In the genomic region with DNA sequence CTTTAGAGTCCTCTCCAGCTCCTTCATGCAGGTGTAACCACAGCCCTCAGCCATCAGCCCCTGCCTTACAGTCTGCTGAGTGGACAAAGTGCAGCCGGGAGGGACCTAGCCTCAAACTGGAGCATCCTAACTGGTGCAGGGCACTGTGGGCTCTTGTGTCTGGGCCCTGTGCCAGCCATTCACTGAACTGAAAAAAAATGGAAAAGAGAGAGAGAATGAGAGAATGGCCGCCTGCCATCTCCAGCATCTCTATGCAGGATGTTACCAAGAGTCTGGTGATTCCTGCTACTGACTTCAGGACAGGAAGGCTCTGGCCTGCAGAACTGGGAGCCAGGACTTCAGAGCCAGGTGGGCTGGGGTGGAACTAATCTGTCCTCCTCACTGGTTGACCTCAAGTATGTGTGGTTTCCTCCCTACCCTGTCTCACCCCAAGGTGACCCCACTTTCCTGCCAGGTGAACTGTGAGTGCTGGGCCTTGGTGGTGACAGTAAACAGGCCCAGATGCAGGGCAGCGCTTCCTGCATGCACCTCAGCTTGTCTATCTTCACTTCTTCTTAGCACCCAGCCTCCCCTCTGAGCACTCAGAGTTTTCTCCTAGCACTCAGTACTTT, we compare ENCODE assay signal across 8 mouse cellular contexts. TPM values are rescaled to one million over a fixed set of nuclear protein-coding genes. Genes with fewer than 3 reads are reported as not detected.
DNase-seq lines count a peak whose midpoint lies in the region; ATAC-seq and TF ChIP-seq lines count a peak whose summit lies in the region.

No protein-coding gene starts in this region.

- no peak for TF ChIP-seq POLR2A in myocyte (IDR thresholded peaks at IDR 0.05; ENCODE audit: insufficient read length, low read depth)

- no peak overlapping the region for H3ac ChIP-seq in myocyte (ENCODE audit: control insufficient read depth, insufficient read length)

- H3K27ac ChIP-seq in heart, embryonic 15.5 days = peak overlapping the region; percentile 40
- peak overlapping the region; percentile 82 for H3K27ac ChIP-seq in hindbrain, embryonic 13.5 days

- 20% methylated on average over 3 of the region's 3 CpGs for WGBS in heart, embryonic 15.5 days
- WGBS in hindbrain, embryonic 13.5 days = 45% methylated on average over 3 of the region's 3 CpGs

- peaks cover 49% of the 10 kb centered on the region for H3K4me1 ChIP-seq in heart, embryonic 15.5 days (replicated peaks)
- peaks cover 42% of the 10 kb centered on the region for H3K4me1 ChIP-seq in hindbrain, embryonic 13.5 days (replicated peaks)

- no peak overlapping the region for H3K4me3 ChIP-seq in heart, embryonic 15.5 days
- no peak overlapping the region for H3K4me3 ChIP-seq in hindbrain, embryonic 13.5 days
- no peak overlapping the region for H3K4me3 ChIP-seq in myocyte

- ATAC-seq in heart, embryonic 15.5 days (replicated peaks; ENCODE audit: insufficient number of reproducible peaks, insufficient read depth, low FRiP score, low read depth) = peak; percentile 43; the same call in 1 of the 2 replicates
- ATAC-seq in hindbrain, embryonic 13.5 days (ENCODE audit: low FRiP score) = peak; percentile 82

- H3K79me2 ChIP-seq in myocyte (ENCODE audit: control insufficient read depth, insufficient read depth) = peaks cover 83% of the 10 kb centered on the region

- no peaks in the 10 kb centered on the region for H3K9me3 ChIP-seq in heart, embryonic 15.5 days (replicated peaks)
- H3K9me3 ChIP-seq in hindbrain, embryonic 13.5 days = no peaks in the 10 kb centered on the region

- DNase-seq in heart, adult 18-20 months = no peak
- DNase-seq in 3134 (ENCODE audit: extremely low read depth, insufficient read length, low spot score) = peak; percentile 79
- DNase-seq in cerebellum, adult 9-10 months = peak; percentile 17
- DNase-seq in adrenal gland, postnatal 10 days = no peak
- no peak for DNase-seq in ovary, adult 18-20 months (ENCODE audit: low spot score)

- no peaks in the 10 kb centered on the region for H3K36me3 ChIP-seq in heart, embryonic 15.5 days
- 0 out of 2 replicates have a peak, but pooled peaks cover 3% of the 10 kb centered on the region for H3K36me3 ChIP-seq in hindbrain, embryonic 13.5 days
- peaks cover 4% of the 10 kb centered on the region for H3K36me3 ChIP-seq in myocyte (ENCODE audit: control insufficient read depth, insufficient read depth)

- H3K27me3 ChIP-seq in heart, embryonic 15.5 days = no peaks in the 10 kb centered on the region
- H3K27me3 ChIP-seq in hindbrain, embryonic 13.5 days = no peaks in the 10 kb centered on the region
- no peaks in the 10 kb centered on the region for H3K27me3 ChIP-seq in myocyte (ENCODE audit: control insufficient read depth, insufficient read depth, insufficient read length)

- no peak overlapping the region for H3K9ac ChIP-seq in heart, embryonic 15.5 days
- H3K9ac ChIP-seq in hindbrain, embryonic 13.5 days = no peak overlapping the region

- H3K4me2 ChIP-seq in heart, embryonic 15.5 days = no peak overlapping the region
- H3K4me2 ChIP-seq in hindbrain, embryonic 13.5 days = no peak overlapping the region
- H3K4me2 ChIP-seq in myocyte (ENCODE audit: low read depth) = peak overlapping the region; percentile 22

TF ChIP-seq in myocyte, 11 proteins besides CTCF, POLR2A, EP300 and RAD21:
- TF ChIP-seq USF1 (IDR thresholded peaks at IDR 0.05; ENCODE audit: low read depth) (no peak), E2F4 (IDR thresholded peaks at IDR 0.05; ENCODE audit: insufficient read depth) (no peak), POLR2AphosphoS2 (IDR thresholded peaks at IDR 0.05; ENCODE audit: insufficient read length, low read depth) (no peak), SRF (IDR thresholded peaks at IDR 0.05; ENCODE audit: control insufficient read depth, insufficient read length, low read depth) (no peak), TCF3 (IDR thresholded peaks at IDR 0.05; ENCODE audit: insufficient read length, low read depth) (no peak), TCF12 (IDR thresholded peaks at IDR 0.05; ENCODE audit: insufficient read depth, poor library complexity, severe bottlenecking) (no peak), REST (IDR thresholded peaks at IDR 0.05; ENCODE audit: insufficient read depth, insufficient read length) (no peak), CEBPB (IDR thresholded peaks at IDR 0.05; ENCODE audit: insufficient read depth, poor library complexity, severe bottlenecking) (no peak), MYOD1 (IDR thresholded peaks at IDR 0.05; ENCODE audit: control insufficient read depth in 1 of 3, insufficient read length in 2 of 3, low read depth in 2 of 3) (no peak), MAX (IDR thresholded peaks at IDR 0.05; ENCODE audit: low read depth) (no peak), MYOG (IDR thresholded peaks at IDR 0.05; ENCODE audit: control insufficient read depth in 1 of 3, insufficient read depth in 1 of 3, insufficient read length in 2 of 3, low read depth in 2 of 3) (no peak)
TF ChIP-seq in myocyte: peak in this region for 0.

RNA-seq across cellular contexts. Expression of a gene that starts 16.1 kb away (rescaled TPM):
- polyA plus RNA-seq in heart, embryonic 15.5 days (2015; fragmentation: Nextera tagmentation; extraction: Ambion mirVana) = 9.3 and 15.5 TPM in 2 replicates
- total RNA-seq in heart, adult 18-20 months (2021) = 1 to 10 TPM; 5.9 to 6.1 TPM
- 21.3 and 23.1 TPM in 2 replicates for polyA plus RNA-seq in hindbrain, embryonic 13.5 days (2015; fragmentation: Nextera tagmentation; extraction: Ambion mirVana)
- 22.3 TPM for polyA plus RNA-seq in myocyte (2012; fragmentation: generic; extraction: Trizol)
- total RNA-seq in adrenal gland, postnatal 10 days (2021) = 10 to 100 TPM; 14.9 to 17.2 TPM

Comparison
In these comparisons a context has a peak if more than half of its experiments do, and no peak if none do; other contexts are left out.
1. DNase-seq: peak in 3134 (single experiment) and cerebellum, adult 9-10 months (single experiment); none in heart, adult 18-20 months (0 of 2), adrenal gland, postnatal 10 days (single experiment) and ovary, adult 18-20 months (single experiment).